Mouse (Mus musculus): ENCODE results near the gene Pex14. TPM values are rescaled to one million over a fixed set of nuclear protein-coding genes. Genes with fewer than 3 reads are reported as not detected.
A peak's percentile ranks its signal among the peaks of the same experiment; 100 is the strongest.

Pex14 gene
- polyA plus RNA-seq, 1 experiment from 2014 or later, result 56.8 TPM

- Histone ChIP-seq H3K9me3 (no peaks in the 10 kb centered on the region), H3K36me3 (no peaks in the 10 kb centered on the region), H3K4me3 (no peak overlapping the region), H3K27me3 (replicated peaks) (0 out of 2 replicates have a peak, but pooled peaks cover 9% of the 10 kb centered on the region), H3K27ac (0 out of 2 replicates have a peak overlapping the region, but pooled peaks have one; percentile 12), H3K4me1 (peaks cover 32% of the 10 kb centered on the region), H3K4me2 (replicated peaks) (peak overlapping the region; percentile 40), H3K9ac (peak overlapping the region; percentile 47; the same call in 1 of the 2 replicates)
- 11% methylated on average over 10 of the region's 10 CpGs for WGBS
- ATAC-seq (ENCODE audit: low FRiP score, low read depth), result peak; percentile 51; the same call in 1 of the 2 replicates
Observed at GRCm38 (mm10) chr4:149048625-149049228, 50.9 kb downstream of the Pex14 start.

GRCm38 (mm10) chr4:149047360-149047759, 52.3 kb downstream of the Pex14 start:
- H3K4me2 ChIP-seq (replicated peaks), result peak overlapping the region; percentile 25; the same call in 1 of the 2 replicates
- no peaks in the 10 kb centered on the region for H3K9me3 ChIP-seq
- H3K4me1 ChIP-seq, result peaks cover 32% of the 10 kb centered on the region
- H3K36me3 ChIP-seq, result no peaks in the 10 kb centered on the region
- H3K9ac ChIP-seq, result no peak overlapping the region
- WGBS, result 6% methylated on average over 10 of the region's 10 CpGs
- H3K4me3 ChIP-seq, result no peak overlapping the region
- H3K27me3 ChIP-seq (replicated peaks), result 0 out of 2 replicates have a peak, but pooled peaks cover 9% of the 10 kb centered on the region
- H3K27ac ChIP-seq, result no peak overlapping the region
- no peak for ATAC-seq (ENCODE audit: low FRiP score, low read depth)

DNA sequence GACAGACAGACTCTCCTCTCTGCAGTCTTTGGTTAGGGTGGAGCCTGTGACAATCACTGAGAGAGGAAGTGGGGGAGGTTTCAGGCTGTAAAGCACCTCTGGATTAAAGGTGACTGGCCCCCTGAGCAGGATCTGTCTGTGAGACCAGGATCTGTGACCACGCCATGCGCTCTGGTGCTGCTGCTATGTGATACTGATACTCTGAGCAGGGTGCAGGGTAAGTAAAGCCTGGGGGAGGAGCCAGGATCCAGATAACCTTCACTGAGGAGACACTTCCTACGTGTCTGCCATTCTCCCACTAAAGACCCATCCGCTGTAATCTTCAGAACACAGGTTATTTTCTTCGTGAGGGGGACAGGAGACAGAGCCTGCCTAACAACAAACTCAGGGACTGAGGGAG, 53.8 kb downstream of the Pex14 start:
- no peaks in the 10 kb centered on the region for H3K9me3 ChIP-seq
- H3K4me1 ChIP-seq, result peaks cover 38% of the 10 kb centered on the region
- no peak overlapping the region for H3K4me3 ChIP-seq
- no peak overlapping the region for H3K9ac ChIP-seq
- no peak overlapping the region for H3K27ac ChIP-seq
- no peak for ATAC-seq (ENCODE audit: low FRiP score, low read depth)
- H3K27me3 ChIP-seq (replicated peaks), result 0 out of 2 replicates have a peak, but pooled peaks cover 6% of the 10 kb centered on the region
- H3K4me2 ChIP-seq (replicated peaks), result no peak overlapping the region
- peaks cover 7% of the 10 kb centered on the region; the same call in 1 of the 2 replicates for H3K36me3 ChIP-seq
- WGBS, result 66% methylated on average over 5 of the region's 5 CpGs

- no peak for ATAC-seq (ENCODE audit: low FRiP score, low read depth)
- H3K36me3 ChIP-seq, result peaks cover 7% of the 10 kb centered on the region; the same call in 1 of the 2 replicates
- peaks cover 35% of the 10 kb centered on the region for H3K4me1 ChIP-seq
- H3K4me2 ChIP-seq (replicated peaks), result no peak overlapping the region
- H3K4me3 ChIP-seq, result no peak overlapping the region
- H3K9me3 ChIP-seq, result no peaks in the 10 kb centered on the region
- WGBS, result 66% methylated on average over 6 of the region's 6 CpGs
- H3K27ac ChIP-seq, result no peak overlapping the region
- H3K9ac ChIP-seq, result no peak overlapping the region
- H3K27me3 ChIP-seq (replicated peaks), result no peaks in the 10 kb centered on the region; the same call in 1 of the 2 replicates
Observed at GRCm38 (mm10) chr4:149040289-149040688, 59.4 kb downstream of the Pex14 start.

- no peak for ATAC-seq (ENCODE audit: low FRiP score, low read depth)
- no peak overlapping the region for H3K4me3 ChIP-seq
- WGBS, result 63% methylated on average over 6 of the region's 6 CpGs
- H3K27ac ChIP-seq, result no peak overlapping the region
- no peak overlapping the region for H3K4me2 ChIP-seq (replicated peaks)
- no peak overlapping the region for H3K9ac ChIP-seq
- no peaks in the 10 kb centered on the region for H3K9me3 ChIP-seq
- peaks cover 7% of the 10 kb centered on the region; the same call in 1 of the 2 replicates for H3K36me3 ChIP-seq
- no peaks in the 10 kb centered on the region; the same call in 1 of the 2 replicates for H3K27me3 ChIP-seq (replicated peaks)
- peaks cover 39% of the 10 kb centered on the region for H3K4me1 ChIP-seq
Observed at GRCm38 (mm10) chr4:149037706-149038105, 62.0 kb downstream of the Pex14 start.

- Histone ChIP-seq H3K27me3 (replicated peaks) (no peaks in the 10 kb centered on the region; the same call in 1 of the 2 replicates), H3K27ac (no peak overlapping the region), H3K36me3 (peaks cover 6% of the 10 kb centered on the region; the same call in 1 of the 2 replicates), H3K9me3 (no peaks in the 10 kb centered on the region), H3K4me3 (no peak overlapping the region), H3K9ac (no peak overlapping the region), H3K4me2 (replicated peaks) (no peak overlapping the region), H3K4me1 (peaks cover 37% of the 10 kb centered on the region)
- WGBS, result 28% methylated on average over 9 of the region's 9 CpGs
- 0 out of 2 replicates have a peak, but pooled peaks have one; percentile 51 for ATAC-seq (ENCODE audit: low FRiP score, low read depth)
Observed at GRCm38 (mm10) chr4:149036592-149036991, 63.1 kb downstream of the Pex14 start.

GRCm38 (mm10) chr4:149031507-149031906, 68.2 kb downstream of the Pex14 start:
- Histone ChIP-seq H3K4me2 (replicated peaks) (no peak overlapping the region), H3K4me1 (peaks cover 29% of the 10 kb centered on the region), H3K4me3 (no peak overlapping the region), H3K9ac (no peak overlapping the region), H3K36me3 (no peaks in the 10 kb centered on the region), H3K27me3 (replicated peaks) (no peaks in the 10 kb centered on the region; the same call in 1 of the 2 replicates), H3K9me3 (no peaks in the 10 kb centered on the region), H3K27ac (no peak overlapping the region)
- no peak for ATAC-seq (ENCODE audit: low FRiP score, low read depth)
- 80% methylated on average over 4 of the region's 4 CpGs for WGBS

DNA sequence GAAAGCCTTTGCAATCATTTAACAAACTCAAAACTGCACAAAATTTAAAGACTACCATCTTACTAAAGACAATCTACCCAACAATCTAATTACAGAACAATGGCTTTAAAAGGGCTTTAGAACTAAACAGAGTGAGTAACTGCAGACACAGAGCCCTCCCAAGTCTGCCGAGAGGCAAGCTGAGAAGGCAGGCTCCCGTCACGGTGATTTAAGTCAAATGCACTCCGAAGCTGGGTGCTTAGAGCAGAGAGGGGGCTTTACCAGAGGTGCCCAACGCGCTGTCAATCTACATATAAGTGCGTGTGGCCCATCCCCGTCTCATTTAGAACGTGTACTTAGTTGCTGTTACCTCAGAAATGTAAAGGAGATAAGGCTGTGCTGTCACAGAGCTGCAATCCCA, 72.1 kb downstream of the Pex14 start:
- no peak overlapping the region for H3K4me2 ChIP-seq (replicated peaks)
- no peak overlapping the region for H3K4me3 ChIP-seq
- H3K36me3 ChIP-seq, result no peaks in the 10 kb centered on the region
- peaks cover 23% of the 10 kb centered on the region; the same call in 1 of the 2 replicates for H3K4me1 ChIP-seq
- no peak for ATAC-seq (ENCODE audit: low FRiP score, low read depth)
- H3K9ac ChIP-seq, result no peak overlapping the region
- no peaks in the 10 kb centered on the region for H3K27me3 ChIP-seq (replicated peaks)
- H3K9me3 ChIP-seq, result no peaks in the 10 kb centered on the region
- WGBS, result 26% methylated on average over 9 of the region's 9 CpGs
- no peak overlapping the region for H3K27ac ChIP-seq

- H3K4me1 ChIP-seq, result peaks cover 30% of the 10 kb centered on the region; the same call in 1 of the 2 replicates
Observed at GRCm38 (mm10) chr4:149025242-149025641, 74.4 kb downstream of the Pex14 start.

GRCm38 (mm10) chr4:149021021-149021420, 78.7 kb downstream of the Pex14 start:
- Histone ChIP-seq H3K4me1 (peaks cover 14% of the 10 kb centered on the region; the same call in 1 of the 2 replicates), H3K4me3 (no peak overlapping the region), H3K27me3 (replicated peaks) (no peaks in the 10 kb centered on the region), H3K36me3 (no peaks in the 10 kb centered on the region), H3K9me3 (no peaks in the 10 kb centered on the region), H3K4me2 (replicated peaks) (no peak overlapping the region), H3K27ac (no peak overlapping the region), H3K9ac (no peak overlapping the region)
- ATAC-seq (ENCODE audit: low FRiP score, low read depth), result no peak

More at GRCm38 (mm10) chr4:149025242-149025641, 74.4 kb downstream of the Pex14 start:
- WGBS, result 76% methylated on average over 10 of the region's 10 CpGs
- Histone ChIP-seq H3K27me3 (replicated peaks) (no peaks in the 10 kb centered on the region), H3K9ac (no peak overlapping the region), H3K27ac (no peak overlapping the region), H3K4me3 (no peak overlapping the region), H3K4me2 (replicated peaks) (no peak overlapping the region), H3K36me3 (no peaks in the 10 kb centered on the region), H3K9me3 (no peaks in the 10 kb centered on the region)
- no peak for ATAC-seq (ENCODE audit: low FRiP score, low read depth)

DNA sequence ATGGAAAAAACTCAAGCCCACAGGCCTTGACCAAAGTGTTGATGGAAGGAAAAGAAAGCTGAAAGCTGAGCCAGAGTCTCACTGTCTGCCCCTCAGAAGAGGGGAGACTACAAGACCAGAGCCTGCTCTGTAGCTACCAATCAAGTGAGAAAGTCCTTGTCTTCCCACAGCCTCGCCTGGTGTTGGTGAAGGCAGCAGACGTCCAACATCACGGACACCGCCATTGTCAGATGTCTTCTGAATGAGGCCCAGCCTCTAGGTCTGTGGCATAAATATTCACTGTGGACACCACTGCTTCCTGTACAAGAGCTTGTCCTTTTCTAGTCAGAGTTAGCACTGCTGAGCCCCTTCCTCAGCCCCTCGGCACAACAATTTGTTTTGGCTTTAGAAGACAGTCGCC, 80.2 kb downstream of the Pex14 start:
- Histone ChIP-seq H3K4me2 (replicated peaks) (no peak overlapping the region), H3K27me3 (replicated peaks) (no peaks in the 10 kb centered on the region), H3K9me3 (no peaks in the 10 kb centered on the region), H3K36me3 (no peaks in the 10 kb centered on the region), H3K4me3 (no peak overlapping the region), H3K4me1 (peaks cover 14% of the 10 kb centered on the region; the same call in 1 of the 2 replicates), H3K27ac (no peak overlapping the region), H3K9ac (no peak overlapping the region)
- WGBS, result 82% methylated on average over 6 of the region's 6 CpGs
- no peak for ATAC-seq (ENCODE audit: low FRiP score, low read depth)

GRCm38 (mm10) chr4:149006756-149007155, 92.9 kb downstream of the Pex14 start:
- Histone ChIP-seq H3K36me3 (no peaks in the 10 kb centered on the region), H3K9me3 (no peaks in the 10 kb centered on the region), H3K9ac (no peak overlapping the region), H3K4me2 (replicated peaks) (no peak overlapping the region), H3K27ac (no peak overlapping the region), H3K4me3 (no peak overlapping the region), H3K4me1 (no peaks in the 10 kb centered on the region), H3K27me3 (replicated peaks) (no peaks in the 10 kb centered on the region)
- WGBS, result 94% methylated on average over 6 of the region's 6 CpGs
- ATAC-seq (ENCODE audit: low FRiP score, low read depth), result no peak

Data from neural tube, embryonic 12.5 days (tissue).